Mouse (Mus musculus) limb, embryonic 14.5 days (tissue): ENCODE data around the gene Lsm10. TPM values are rescaled to one million over a fixed set of nuclear protein-coding genes. Genes with fewer than 3 reads are reported as not detected.
A peak's percentile ranks its signal among the peaks of the same experiment; 100 is the strongest.

Experiments
- ATAC-seq: fragments of 200-750 bp; cut with Nextera tagmentation; 2 replicates; pipeline ENCODE4 v1.8.0; 2017; ENCODE audit warnings: low read depth, moderate number of reproducible peaks, moderate TSS enrichment; ENCODE audit not compliant: low FRiP score
- DNase-seq: peaks from one replicate; pipeline ENCODE4 v3.0.0-alpha.2; 2015; ENCODE audit warnings: low spot score
- H3K27ac ChIP-seq: fragments of 300-500 bp; sonication (generic); replicated peaks from 2 replicates; pipeline ENCODE4 v1.5.1; 2014; ENCODE audit warnings: low read depth, mild to moderate bottlenecking, low read length, moderate library complexity, mixed read lengths
- H3K27me3 ChIP-seq: fragments of 300-500 bp; sonication (generic); 2 replicates; pipeline ENCODE4 v1.6.1; 2014; ENCODE audit warnings: low read length, mixed read lengths; ENCODE audit not compliant: control insufficient read depth, insufficient read depth
- H3K36me3 ChIP-seq: fragments of 300-500 bp; sonication (generic); 2 replicates; pipeline ENCODE4 v1.6.1; 2014; ENCODE audit warnings: mild to moderate bottlenecking, low read length, moderate library complexity, mixed read lengths; ENCODE audit not compliant: control insufficient read depth, insufficient read depth
- H3K4me1 ChIP-seq: fragments of 300-500 bp; sonication (generic); 2 replicates; pipeline ENCODE4 v1.6.1; 2014; ENCODE audit warnings: antibody characterized with exemption, low read length, mixed read lengths; ENCODE audit not compliant: control insufficient read depth, insufficient read depth
- H3K4me2 ChIP-seq: fragments of 300-500 bp; sonication (generic); replicated peaks from 2 replicates; pipeline ENCODE4 v1.6.1; 2014; ENCODE audit warnings: low read depth, mild to moderate bottlenecking, low read length, moderate library complexity; ENCODE audit not compliant: severe bottlenecking
- H3K4me3 ChIP-seq: fragments of 300-500 bp; sonication (generic); replicated peaks from 2 replicates; pipeline ENCODE4 v1.5.1; 2014; ENCODE audit warnings: low read length
- H3K9ac ChIP-seq: fragments of 300-500 bp; sonication (generic); 2 replicates; pipeline ENCODE4 v1.6.1; 2014; ENCODE audit warnings: mild to moderate bottlenecking, low read depth, low read length, moderate library complexity; ENCODE audit not compliant: severe bottlenecking
- H3K9me3 ChIP-seq: fragments of 300-500 bp; sonication (generic); 2 replicates; pipeline ENCODE4 v1.6.1; 2016; ENCODE audit warnings: low read length; ENCODE audit not compliant: control insufficient read depth
- POLR2A ChIP-seq: fragments of 200-500 bp; IDR thresholded peaks from 2 replicates; pipeline ENCODE4 v1.8.0; 2012; ENCODE audit warnings: inconsistent platforms, mild to moderate bottlenecking, moderate library complexity, borderline replicate concordance; ENCODE audit not compliant: insufficient read depth, insufficient read length; ENCODE audit errors: extremely low read depth
- WGBS: fragments of 180-500 bp; shearing (Covaris S2); extraction: QIAGEN DNeasy Blood & Tissue Kit; methylation state at CpG from one replicate; pipeline ENCODE4 v1.1.7; 2014; 5-methylcytosine and 5-hydroxymethylcytosine counted together
- polyA plus RNA-seq, 2 experiments: library from polyadenylated mRNA; depleted of rRNA in 1 of 2; stranded (reverse) in 1 of 2; unstranded in 1 of 2; fragments of >200 nt; fragmentation: Nextera tagmentation in 1 of 2; extraction: Ambion mirVana in 1 of 2; gene quantifications; 2 replicates each; pipeline versions ENCODE4 v1.2.1 to v1.2.3; 2012 to 2014

Gene Lsm10
- polyA plus RNA-seq, 2 experiments, result 44.0 to 54.3 TPM

GRCm38 (mm10) chr4:126132636-126133264 lies 36.3 kb downstream of the Lsm10 start:
- WGBS, result 60% methylated on average over 6 of the region's 6 CpGs
- no peak overlapping the region for H3K4me2 ChIP-seq
- H3K4me1 ChIP-seq, result peaks cover 29% of the 10 kb centered on the region
- peak overlapping the region; percentile 35 for H3K27ac ChIP-seq
- H3K4me3 ChIP-seq, result no peak overlapping the region
- no peak overlapping the region for H3K9ac ChIP-seq
- no peak for TF ChIP-seq POLR2A
- DNase-seq (no peak), ATAC-seq (no peak)
- H3K36me3 ChIP-seq, result peaks cover 54% of the 10 kb centered on the region
- H3K27me3 ChIP-seq, result no peaks in the 10 kb centered on the region
- no peaks in the 10 kb centered on the region for H3K9me3 ChIP-seq

DNA sequence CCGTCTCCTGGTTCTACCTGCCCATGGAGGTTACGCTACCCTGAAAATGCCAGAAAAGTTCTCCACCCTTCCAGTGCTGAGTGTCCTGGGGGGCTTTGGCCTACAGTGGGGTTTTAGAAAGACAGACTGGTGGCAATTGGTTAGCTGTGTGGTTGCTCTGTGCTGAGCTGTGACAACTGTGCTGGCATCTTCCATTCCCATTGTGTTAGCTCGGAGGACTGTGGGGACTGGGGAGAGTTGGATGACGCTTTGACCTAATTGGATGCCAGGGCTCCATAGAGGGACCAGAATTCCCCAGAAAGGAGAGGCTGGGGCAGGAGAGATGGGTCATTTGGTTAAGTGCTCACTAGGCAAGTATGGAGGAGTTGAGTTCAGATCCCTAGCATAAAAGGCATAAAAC lies 37.8 kb downstream of the Lsm10 start:
- H3K36me3 ChIP-seq, result peaks cover 55% of the 10 kb centered on the region

GRCm38 (mm10) chr4:126134639-126135038 lies 38.2 kb downstream of the Lsm10 start:
- no peak overlapping the region for H3K9ac ChIP-seq
- peaks cover 55% of the 10 kb centered on the region for H3K36me3 ChIP-seq
- no peaks in the 10 kb centered on the region for H3K9me3 ChIP-seq
- TF ChIP-seq POLR2A, result no peak
- no peak overlapping the region for H3K27ac ChIP-seq
- H3K4me3 ChIP-seq, result no peak overlapping the region
- H3K4me1 ChIP-seq, result peaks cover 29% of the 10 kb centered on the region
- H3K4me2 ChIP-seq, result no peak overlapping the region
- ATAC-seq (no peak), DNase-seq (no peak)
- no peaks in the 10 kb centered on the region for H3K27me3 ChIP-seq
- 71% methylated on average over 4 of the region's 4 CpGs for WGBS

More for the DNA sequence above, 37.8 kb downstream of the Lsm10 start:
- Histone ChIP-seq H3K4me3 (no peak overlapping the region), H3K27me3 (no peaks in the 10 kb centered on the region), H3K9me3 (no peaks in the 10 kb centered on the region), H3K4me1 (peaks cover 29% of the 10 kb centered on the region), H3K9ac (no peak overlapping the region), H3K4me2 (no peak overlapping the region), H3K27ac (no peak overlapping the region)
- DNase-seq, result no peak
- no peak for ATAC-seq
- TF ChIP-seq POLR2A, result no peak
- 95% methylated on average over 4 of the region's 4 CpGs for WGBS

DNA sequence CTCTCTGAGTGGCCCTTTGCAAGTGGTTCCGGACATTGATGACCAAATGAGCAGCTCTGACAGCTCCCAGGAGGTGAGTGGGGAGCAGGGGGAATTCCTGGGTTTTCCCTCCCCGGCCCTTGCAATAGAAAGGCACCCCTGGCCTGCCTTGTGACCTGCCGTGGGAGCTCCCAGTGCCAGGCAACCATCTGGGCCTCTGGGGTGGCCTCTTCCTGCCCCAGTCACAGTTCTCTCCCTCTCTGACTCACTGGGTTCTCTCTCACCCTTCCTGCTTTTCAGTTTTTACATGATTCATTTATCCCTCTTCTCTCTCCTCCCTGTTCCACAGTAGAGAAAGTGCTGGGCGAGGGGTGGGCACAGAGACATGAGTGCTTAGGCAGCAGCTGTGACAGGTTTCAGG lies 41.4 kb downstream of the Lsm10 start:
- Histone ChIP-seq H3K4me1 (peaks cover 5% of the 10 kb centered on the region; the same call in 1 of the 2 replicates), H3K4me3 (no peak overlapping the region), H3K9me3 (no peaks in the 10 kb centered on the region), H3K36me3 (peaks cover 65% of the 10 kb centered on the region), H3K4me2 (no peak overlapping the region), H3K27ac (no peak overlapping the region), H3K27me3 (no peaks in the 10 kb centered on the region), H3K9ac (no peak overlapping the region)
- DNase-seq (no peak), ATAC-seq (no peak)
- no peak for TF ChIP-seq POLR2A
- 91% methylated on average over 3 of the region's 4 CpGs for WGBS

- peak overlapping the region; percentile 4; the same call in 1 of the 2 replicates for H3K9ac ChIP-seq
- no peak for TF ChIP-seq POLR2A
- ATAC-seq, result no peak
- DNase-seq, result no peak
- no peak overlapping the region for H3K27ac ChIP-seq
- H3K4me3 ChIP-seq, result no peak overlapping the region
- WGBS, result 89% methylated on average over 4 of the region's 5 CpGs
- H3K27me3 ChIP-seq, result no peaks in the 10 kb centered on the region
- no peaks in the 10 kb centered on the region for H3K4me1 ChIP-seq
- peaks cover 50% of the 10 kb centered on the region for H3K36me3 ChIP-seq
- H3K9me3 ChIP-seq, result no peaks in the 10 kb centered on the region
- H3K4me2 ChIP-seq, result no peak overlapping the region
Observed at GRCm38 (mm10) chr4:126141021-126141420, 44.6 kb downstream of the Lsm10 start.
